Mouse (Mus musculus): ENCODE measurements around the gene Yae1d1.
"Not testable (repeated sequence)": the region's sequence is repeated elsewhere in the genome, so short reads cannot be mapped to it uniquely, and the experiment has no call there.

- TF ChIP-seq CTCF, EP300 (IDR thresholded peaks at IDR 0.05): not testable (repeated sequence)
These were observed 42.6 kb downstream of the Yae1d1 start for GRCm38 (mm10) chr13:17950581-17950980.

Measured in lung, postnatal 0 days (tissue).